Mouse (Mus musculus): ENCODE measurements around the gene Il23a. TPM values are rescaled to one million over a fixed set of nuclear protein-coding genes. Genes with fewer than 3 reads are reported as not detected.
"Not testable (repeated sequence)": the region's sequence is repeated elsewhere in the genome, so short reads cannot be mapped to it uniquely, and the experiment has no call there.

Gene Il23a
- polyA plus RNA-seq, 1 experiment from 2014 or later: 0.34 TPM

DNA sequence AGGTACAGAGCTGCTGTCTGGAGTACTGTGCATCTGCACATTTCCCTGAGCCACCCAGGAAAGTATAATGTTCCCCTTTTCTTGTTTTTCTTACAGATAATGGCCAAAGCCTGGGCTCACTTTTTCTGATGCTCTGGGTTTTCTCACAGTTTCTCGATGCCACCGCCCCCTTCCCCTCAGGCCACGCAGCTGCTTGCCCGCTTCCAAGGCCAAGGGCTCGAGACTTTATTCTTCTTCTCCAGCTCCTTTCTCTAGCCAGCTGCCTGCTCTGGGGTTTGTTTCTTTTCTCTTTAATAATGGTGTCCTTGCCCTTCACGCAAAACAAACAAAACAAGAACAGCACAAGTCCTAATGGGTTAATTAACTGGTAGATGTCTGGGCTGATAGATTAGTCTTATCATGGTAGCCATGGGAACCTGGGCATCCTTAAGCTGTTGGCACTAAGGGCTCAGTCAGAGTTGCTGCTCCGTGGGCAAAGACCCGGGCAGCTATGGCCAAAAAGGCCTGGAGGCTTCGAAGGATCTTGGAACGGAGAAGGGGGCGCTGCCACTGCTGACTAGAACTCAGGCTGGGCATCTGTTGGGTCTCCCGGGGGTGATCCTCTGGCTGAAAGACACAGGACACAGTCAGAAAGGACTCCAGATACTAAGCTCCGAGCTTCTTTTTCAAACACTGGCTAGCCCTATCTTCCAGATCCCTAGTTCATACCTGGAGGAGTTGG is 2.0 kb downstream of the Il23a start:
- Histone ChIP-seq H3K9ac (ENCODE audit: low read length) (no peak overlapping the region), H3K9me3 (ENCODE audit: control insufficient read depth, low read length) (no peaks in the 10 kb centered on the region), H3K4me1 (replicated peaks; ENCODE audit: control insufficient read depth, insufficient read depth, low read length) (peaks cover 9% of the 10 kb centered on the region), H3K27ac (ENCODE audit: low read length) (no peak overlapping the region), H3K4me2 (ENCODE audit: low read depth, low read length) (no peak overlapping the region), H3K27me3 (ENCODE audit: control insufficient read depth, insufficient read depth, low read depth, low read length) (no peaks in the 10 kb centered on the region), H3K36me3 (ENCODE audit: control insufficient read depth, insufficient read depth, low read length) (peaks cover 2% of the 10 kb centered on the region), H3K4me3 (ENCODE audit: low read length) (no peak overlapping the region)
- no peak for ATAC-seq (ENCODE audit: low read depth)
- 67% methylated on average over 13 of the region's 13 CpGs for WGBS

DNA sequence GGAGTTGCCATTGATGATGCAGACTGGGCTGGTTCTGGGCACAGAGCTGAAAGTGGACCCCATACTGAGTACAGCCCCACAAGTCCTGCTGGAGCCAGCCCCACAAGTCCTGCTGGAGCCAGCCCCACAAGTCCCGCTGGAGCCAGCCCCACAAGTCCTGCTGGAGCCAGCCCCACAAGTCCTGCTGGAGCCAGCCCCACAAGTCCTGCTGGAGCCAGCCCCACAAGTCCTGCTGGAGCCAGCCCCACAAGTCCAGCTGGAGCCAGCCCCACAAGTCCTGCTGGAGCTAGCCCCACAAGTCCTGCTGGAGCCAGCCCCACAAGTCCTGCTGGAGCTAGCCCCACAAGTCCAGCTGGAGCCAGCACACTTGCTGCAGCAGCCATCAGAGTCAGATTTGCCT is 8.0 kb downstream of the Il23a start:
- 82% methylated on average over 1 of the region's 1 CpGs for WGBS
- not testable (repeated sequence) for H3K4me1 ChIP-seq (replicated peaks; ENCODE audit: control insufficient read depth, insufficient read depth, low read length); H3K27me3 ChIP-seq (ENCODE audit: control insufficient read depth, insufficient read depth, low read depth, low read length); H3K9me3 ChIP-seq (ENCODE audit: control insufficient read depth, low read length); H3K9ac ChIP-seq (ENCODE audit: low read length); H3K27ac ChIP-seq (ENCODE audit: low read length); H3K4me2 ChIP-seq (ENCODE audit: low read depth, low read length); ATAC-seq (ENCODE audit: low read depth); H3K4me3 ChIP-seq (ENCODE audit: low read length); H3K36me3 ChIP-seq (ENCODE audit: control insufficient read depth, insufficient read depth, low read length)

GRCm38 (mm10) chr10:128283604-128284579 is 14.7 kb downstream of the Il23a start:
- 63% methylated on average over 31 of the region's 31 CpGs for WGBS

GRCm38 (mm10) chr10:128282886-128283450 is 15.6 kb downstream of the Il23a start:
- H3K27ac ChIP-seq (ENCODE audit: low read length): no peak overlapping the region
- peaks cover 30% of the 10 kb centered on the region for H3K36me3 ChIP-seq (ENCODE audit: control insufficient read depth, insufficient read depth, low read length)
- H3K4me1 ChIP-seq (replicated peaks; ENCODE audit: control insufficient read depth, insufficient read depth, low read length): no peaks in the 10 kb centered on the region
- no peaks in the 10 kb centered on the region for H3K27me3 ChIP-seq (ENCODE audit: control insufficient read depth, insufficient read depth, low read depth, low read length)
- ATAC-seq (ENCODE audit: low read depth): no peak
- no peaks in the 10 kb centered on the region for H3K9me3 ChIP-seq (ENCODE audit: control insufficient read depth, low read length)
- WGBS: 74% methylated on average over 20 of the region's 20 CpGs
- H3K9ac ChIP-seq (ENCODE audit: low read length): no peak overlapping the region
- H3K4me2 ChIP-seq (ENCODE audit: low read depth, low read length): no peak overlapping the region
- H3K4me3 ChIP-seq (ENCODE audit: low read length): no peak overlapping the region

More at GRCm38 (mm10) chr10:128283604-128284579, 14.7 kb downstream of the Il23a start:
- Histone ChIP-seq H3K4me2 (ENCODE audit: low read depth, low read length) (no peak overlapping the region), H3K9ac (ENCODE audit: low read length) (no peak overlapping the region), H3K4me3 (ENCODE audit: low read length) (no peak overlapping the region), H3K4me1 (replicated peaks; ENCODE audit: control insufficient read depth, insufficient read depth, low read length) (no peaks in the 10 kb centered on the region), H3K36me3 (ENCODE audit: control insufficient read depth, insufficient read depth, low read length) (peaks cover 28% of the 10 kb centered on the region), H3K9me3 (ENCODE audit: control insufficient read depth, low read length) (no peaks in the 10 kb centered on the region), H3K27ac (ENCODE audit: low read length) (no peak overlapping the region), H3K27me3 (ENCODE audit: control insufficient read depth, insufficient read depth, low read depth, low read length) (no peaks in the 10 kb centered on the region)
- peak; percentile 41; the same call in 1 of the 2 replicates for ATAC-seq (ENCODE audit: low read depth)

DNA sequence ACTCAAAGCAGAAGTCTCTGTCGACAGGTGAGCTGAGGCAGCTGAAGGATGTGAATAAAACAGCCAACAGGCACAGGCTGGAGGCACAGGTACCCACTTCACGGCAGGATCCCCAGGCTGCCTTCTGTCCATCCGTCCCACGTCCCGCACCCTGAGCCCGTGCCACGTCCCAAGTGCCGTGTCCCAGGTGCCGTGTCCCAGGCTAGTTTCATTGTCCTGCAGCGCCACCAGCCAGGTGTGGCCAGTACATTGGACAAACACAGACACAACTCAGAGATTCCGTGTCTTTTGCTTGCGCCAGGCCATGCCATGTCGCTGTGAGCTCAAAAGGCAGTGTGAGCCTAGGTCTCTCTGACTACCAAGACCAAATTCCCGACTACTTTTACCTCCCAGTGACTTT is 16.9 kb downstream of the Il23a start:
- no peak for ATAC-seq (ENCODE audit: low read depth)
- Histone ChIP-seq H3K9ac (ENCODE audit: low read length) (no peak overlapping the region), H3K4me2 (ENCODE audit: low read depth, low read length) (no peak overlapping the region), H3K27ac (ENCODE audit: low read length) (no peak overlapping the region), H3K4me3 (ENCODE audit: low read length) (no peak overlapping the region), H3K27me3 (ENCODE audit: control insufficient read depth, insufficient read depth, low read depth, low read length) (no peaks in the 10 kb centered on the region), H3K36me3 (ENCODE audit: control insufficient read depth, insufficient read depth, low read length) (peaks cover 33% of the 10 kb centered on the region), H3K9me3 (ENCODE audit: control insufficient read depth, low read length) (no peaks in the 10 kb centered on the region), H3K4me1 (replicated peaks; ENCODE audit: control insufficient read depth, insufficient read depth, low read length) (no peaks in the 10 kb centered on the region)
- 85% methylated on average over 14 of the region's 14 CpGs for WGBS

- Histone ChIP-seq H3K27me3 (ENCODE audit: control insufficient read depth, insufficient read depth, low read depth, low read length) (no peaks in the 10 kb centered on the region), H3K4me2 (ENCODE audit: low read depth, low read length) (no peak overlapping the region), H3K27ac (ENCODE audit: low read length) (no peak overlapping the region), H3K36me3 (ENCODE audit: control insufficient read depth, insufficient read depth, low read length) (peaks cover 33% of the 10 kb centered on the region), H3K4me1 (replicated peaks; ENCODE audit: control insufficient read depth, insufficient read depth, low read length) (no peaks in the 10 kb centered on the region), H3K9ac (ENCODE audit: low read length) (no peak overlapping the region), H3K9me3 (ENCODE audit: control insufficient read depth, low read length) (no peaks in the 10 kb centered on the region), H3K4me3 (ENCODE audit: low read length) (no peak overlapping the region)
- no peak for ATAC-seq (ENCODE audit: low read depth)
- WGBS: 81% methylated on average over 6 of the region's 6 CpGs
Observed at GRCm38 (mm10) chr10:128280943-128281342, 17.6 kb downstream of the Il23a start.

DNA sequence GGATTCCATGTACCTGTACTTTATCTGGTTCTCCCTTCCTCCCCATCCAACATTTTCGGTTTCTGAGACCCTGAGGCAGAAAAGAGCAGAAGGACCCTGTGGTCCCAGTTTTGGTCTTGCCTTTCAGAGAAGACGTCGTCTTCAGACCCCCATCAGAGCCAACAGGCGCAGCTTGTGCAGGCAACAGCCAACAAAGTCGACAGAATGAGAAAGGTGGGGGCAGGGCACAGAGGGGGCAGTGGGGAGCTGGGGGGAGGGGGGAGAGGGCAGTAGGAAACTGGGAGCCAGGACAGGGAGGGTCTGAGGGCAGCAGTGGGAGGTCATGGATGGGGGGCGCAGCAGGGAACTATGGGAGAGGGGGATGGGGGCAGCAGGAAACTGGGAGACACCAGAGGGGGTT is 20.4 kb downstream of the Il23a start:
- Histone ChIP-seq H3K4me3 (ENCODE audit: low read length) (no peak overlapping the region), H3K9me3 (ENCODE audit: control insufficient read depth, low read length) (no peaks in the 10 kb centered on the region), H3K36me3 (ENCODE audit: control insufficient read depth, insufficient read depth, low read length) (peaks cover 22% of the 10 kb centered on the region), H3K4me1 (replicated peaks; ENCODE audit: control insufficient read depth, insufficient read depth, low read length) (no peaks in the 10 kb centered on the region), H3K9ac (ENCODE audit: low read length) (no peak overlapping the region), H3K27ac (ENCODE audit: low read length) (no peak overlapping the region), H3K4me2 (ENCODE audit: low read depth, low read length) (no peak overlapping the region), H3K27me3 (ENCODE audit: control insufficient read depth, insufficient read depth, low read depth, low read length) (no peaks in the 10 kb centered on the region)
- peak; percentile 11; the same call in 1 of the 2 replicates for ATAC-seq (ENCODE audit: low read depth)
- 63% methylated on average over 6 of the region's 6 CpGs for WGBS

- not testable (repeated sequence) for H3K4me2 ChIP-seq (ENCODE audit: low read depth, low read length); H3K9ac ChIP-seq (ENCODE audit: low read length); H3K9me3 ChIP-seq (ENCODE audit: control insufficient read depth, low read length); H3K4me1 ChIP-seq (replicated peaks; ENCODE audit: control insufficient read depth, insufficient read depth, low read length); H3K4me3 ChIP-seq (ENCODE audit: low read length); H3K27me3 ChIP-seq (ENCODE audit: control insufficient read depth, insufficient read depth, low read depth, low read length); H3K27ac ChIP-seq (ENCODE audit: low read length); H3K36me3 ChIP-seq (ENCODE audit: control insufficient read depth, insufficient read depth, low read length); ATAC-seq (ENCODE audit: low read depth)
- 91% methylated on average over 1 of the region's 1 CpGs for WGBS
Observed at GRCm38 (mm10) chr10:128275374-128275773, 23.2 kb downstream of the Il23a start.

DNA sequence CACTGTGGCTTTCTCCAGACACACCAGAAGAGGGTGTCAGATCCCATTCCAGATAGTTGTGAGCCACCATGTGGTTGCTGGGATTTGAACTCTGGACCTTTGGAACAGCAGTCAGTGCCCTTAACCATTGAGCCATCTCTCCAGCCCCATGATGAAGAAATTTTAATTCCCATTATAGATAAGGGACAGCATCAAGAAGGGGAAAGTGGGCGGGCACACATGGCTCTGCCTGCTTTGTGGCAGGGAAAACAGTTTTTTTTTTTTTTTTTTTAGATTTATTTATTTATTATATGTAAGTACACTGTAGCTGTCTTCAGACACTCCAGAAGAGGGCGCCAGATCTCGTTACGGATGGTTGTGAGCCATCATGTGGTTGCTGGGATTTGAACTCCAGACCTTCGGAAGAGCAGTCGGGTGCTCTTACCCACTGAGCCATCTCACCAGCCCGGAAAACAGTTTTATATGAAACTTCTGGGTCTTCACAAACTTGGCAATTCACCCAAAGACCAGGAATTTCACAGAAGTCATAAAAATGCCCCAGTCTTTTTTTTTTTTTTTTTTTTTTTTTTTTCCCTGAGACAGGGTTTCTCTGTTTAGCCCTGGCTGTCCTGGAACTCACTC is 25.6 kb downstream of the Il23a start:
- WGBS: 92% methylated on average over 4 of the region's 7 CpGs

More for the DNA sequence above, 25.6 kb downstream of the Il23a start:
- ATAC-seq (ENCODE audit: low read depth); H3K27me3 ChIP-seq (ENCODE audit: control insufficient read depth, insufficient read depth, low read depth, low read length); H3K9ac ChIP-seq (ENCODE audit: low read length); H3K4me2 ChIP-seq (ENCODE audit: low read depth, low read length); H3K9me3 ChIP-seq (ENCODE audit: control insufficient read depth, low read length); H3K4me1 ChIP-seq (replicated peaks; ENCODE audit: control insufficient read depth, insufficient read depth, low read length); H3K36me3 ChIP-seq (ENCODE audit: control insufficient read depth, insufficient read depth, low read length); H3K27ac ChIP-seq (ENCODE audit: low read length); H3K4me3 ChIP-seq (ENCODE audit: low read length): not testable (repeated sequence)
